ENCODE assay signal across 10 mouse cellular contexts in the genomic region with DNA sequence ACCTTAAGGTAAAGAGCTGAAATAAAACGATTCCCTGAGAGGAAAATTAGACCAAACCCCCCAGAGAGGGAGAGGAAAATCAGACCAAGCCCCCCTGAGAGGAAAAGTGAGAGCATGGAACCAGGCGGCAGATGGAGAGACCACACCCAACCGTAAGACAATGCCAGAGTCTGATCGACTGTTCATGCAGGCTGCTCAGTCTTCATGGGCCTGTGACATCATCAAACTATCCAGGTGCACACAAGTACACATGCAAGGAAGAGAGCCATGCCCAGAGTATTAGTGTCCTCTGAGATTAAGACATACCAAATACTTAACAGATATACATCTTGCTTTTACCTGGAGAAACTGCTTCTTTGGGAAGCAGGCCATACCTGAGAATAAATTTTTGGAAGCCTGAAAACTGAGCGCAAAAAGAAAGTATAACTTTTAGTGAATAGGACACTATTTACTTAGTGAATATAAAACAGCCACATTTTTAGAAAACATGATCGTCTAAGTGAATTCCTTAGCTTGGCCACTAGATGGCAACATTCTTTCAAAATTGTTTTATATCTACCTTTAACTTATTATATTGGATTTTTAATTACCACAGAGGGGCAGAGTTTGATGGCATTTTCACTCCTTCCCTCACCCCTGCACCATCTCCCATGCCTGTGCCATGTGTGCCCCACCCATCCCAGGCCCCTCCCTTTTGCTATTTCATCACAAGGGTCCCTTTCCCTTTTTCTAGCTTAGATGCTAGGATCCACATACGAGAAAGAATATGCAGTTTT. TPM values are rescaled to one million over a fixed set of nuclear protein-coding genes. Genes with fewer than 3 reads are reported as not detected.
A peak's percentile ranks its signal among the peaks of the same experiment; 100 is the strongest.
DNase-seq lines count a peak whose midpoint lies in the region; ATAC-seq and TF ChIP-seq lines count a peak whose summit lies in the region.
"Had no signal": no experiment of that assay in that cellular context is flagged by ENCODE, and none has a peak within 500 bp of the region (broad histone marks: within the 10 kb centered on the region; RNA-seq: fewer than 3 reads in every experiment).

No protein-coding gene starts in this region.

- TF ChIP-seq POLR2A in testis, adult 2 months (IDR thresholded peaks at IDR 0.05; ENCODE audit: control insufficient read depth, low read depth, low read length) = no peak

- H3K27ac ChIP-seq in hindbrain, embryonic 11.5 days (ENCODE audit: low read depth, low read length) = no peak overlapping the region
- H3K27ac ChIP-seq in hindbrain, embryonic 10.5 days = no peak overlapping the region
- no peak overlapping the region for H3K27ac ChIP-seq in testis, adult 2 months (ENCODE audit: control insufficient read depth, insufficient read depth, low read depth, low read length)
- no peak overlapping the region for H3K27ac ChIP-seq in embryonic facial prominence, embryonic 15.5 days (replicated peaks)
- H3K27ac ChIP-seq in stomach, embryonic 16.5 days (ENCODE audit: low read length) = no peak overlapping the region; the same call in 1 of the 2 replicates
- H3K27ac ChIP-seq: stomach, embryonic 15.5 days had no signal

- no peak overlapping the region for H3K9ac ChIP-seq in hindbrain, embryonic 11.5 days (ENCODE audit: low read depth, low read length)
- H3K9ac ChIP-seq in embryonic facial prominence, embryonic 15.5 days = no peak overlapping the region
- no peak overlapping the region for H3K9ac ChIP-seq in stomach, embryonic 16.5 days (ENCODE audit: low read length)
- H3K9ac ChIP-seq: stomach, embryonic 15.5 days had no signal

- H3K9me3 ChIP-seq in hindbrain, embryonic 11.5 days (ENCODE audit: control insufficient read depth, low read length) = no peaks in the 10 kb centered on the region
- H3K9me3 ChIP-seq in hindbrain, embryonic 10.5 days = no peaks in the 10 kb centered on the region
- H3K9me3 ChIP-seq in embryonic facial prominence, embryonic 15.5 days (replicated peaks) = no peaks in the 10 kb centered on the region
- H3K9me3 ChIP-seq in stomach, embryonic 16.5 days (replicated peaks; ENCODE audit: control insufficient read depth, low read length) = no peaks in the 10 kb centered on the region
- H3K9me3 ChIP-seq: megakaryocyte, embryonic 14.5 days; stomach, embryonic 15.5 days had no signal

- 55% methylated on average over 7 of the region's 7 CpGs for WGBS in hindbrain, embryonic 11.5 days
- 56% methylated on average over 7 of the region's 7 CpGs for WGBS in hindbrain, embryonic 10.5 days
- WGBS in embryonic facial prominence, embryonic 15.5 days = 43% methylated on average over 7 of the region's 7 CpGs
- WGBS in stomach, embryonic 16.5 days = 43% methylated on average over 7 of the region's 7 CpGs

- H3K27me3 ChIP-seq in hindbrain, embryonic 11.5 days (ENCODE audit: control insufficient read depth, insufficient read depth, low read length) = no peaks in the 10 kb centered on the region
- no peaks in the 10 kb centered on the region for H3K27me3 ChIP-seq in hindbrain, embryonic 10.5 days (ENCODE audit: insufficient read depth, poor library complexity, severe bottlenecking)
- H3K27me3 ChIP-seq in testis, adult 2 months (ENCODE audit: control insufficient read depth, insufficient read depth, low read length) = no peaks in the 10 kb centered on the region
- no peaks in the 10 kb centered on the region for H3K27me3 ChIP-seq in embryonic facial prominence, embryonic 15.5 days
- no peaks in the 10 kb centered on the region for H3K27me3 ChIP-seq in stomach, embryonic 16.5 days (ENCODE audit: control insufficient read depth, insufficient read depth, low read length)
- H3K27me3 ChIP-seq: stomach, embryonic 15.5 days had no signal

- H3K4me2 ChIP-seq in hindbrain, embryonic 11.5 days (replicated peaks; ENCODE audit: low read depth, low read length) = no peak overlapping the region
- H3K4me2 ChIP-seq in embryonic facial prominence, embryonic 15.5 days (replicated peaks) = no peak overlapping the region
- no peak overlapping the region for H3K4me2 ChIP-seq in stomach, embryonic 16.5 days (ENCODE audit: low read depth, low read length)
- H3K4me2 ChIP-seq: stomach, embryonic 15.5 days had no signal

- no peaks in the 10 kb centered on the region for H3K36me3 ChIP-seq in hindbrain, embryonic 11.5 days (ENCODE audit: control insufficient read depth, insufficient read depth, low read length)
- H3K36me3 ChIP-seq in hindbrain, embryonic 10.5 days = no peaks in the 10 kb centered on the region
- no peaks in the 10 kb centered on the region for H3K36me3 ChIP-seq in testis, adult 2 months (ENCODE audit: control insufficient read depth, insufficient read depth, low read length)
- no peaks in the 10 kb centered on the region for H3K36me3 ChIP-seq in embryonic facial prominence, embryonic 15.5 days
- H3K36me3 ChIP-seq in stomach, embryonic 16.5 days (ENCODE audit: control insufficient read depth, insufficient read depth, low read length) = no peaks in the 10 kb centered on the region
- H3K36me3 ChIP-seq: stomach, embryonic 15.5 days had no signal

- no peak for ATAC-seq in hindbrain, embryonic 11.5 days (ENCODE audit: low FRiP score)
- peak; percentile 55 for ATAC-seq in embryonic facial prominence, embryonic 15.5 days (ENCODE audit: insufficient number of reproducible peaks, low FRiP score, low TSS enrichment, low read depth)
- 0 out of 2 replicates have a peak, but pooled peaks have one; percentile 5 for ATAC-seq in stomach, embryonic 16.5 days (ENCODE audit: insufficient read depth, low FRiP score)

- H3K4me1 ChIP-seq in hindbrain, embryonic 11.5 days (replicated peaks; ENCODE audit: control insufficient read depth, insufficient read depth, low read length) = no peaks in the 10 kb centered on the region
- no peaks in the 10 kb centered on the region for H3K4me1 ChIP-seq in hindbrain, embryonic 10.5 days (replicated peaks)
- no peaks in the 10 kb centered on the region for H3K4me1 ChIP-seq in testis, adult 2 months (ENCODE audit: control insufficient read depth, insufficient read depth, low read length)
- H3K4me1 ChIP-seq in embryonic facial prominence, embryonic 15.5 days = no peaks in the 10 kb centered on the region
- H3K4me1 ChIP-seq in stomach, embryonic 16.5 days (ENCODE audit: control insufficient read depth, insufficient read depth, low read length) = no peaks in the 10 kb centered on the region
- H3K4me1 ChIP-seq: megakaryocyte, embryonic 14.5 days; stomach, embryonic 15.5 days had no signal

- TF ChIP-seq CTCF in testis, adult 2 months (IDR thresholded peaks at IDR 0.05; ENCODE audit: control insufficient read depth, insufficient read depth, insufficient replicate concordance, low read depth, low read length) = peak; percentile 16; the same call in 1 of the 2 replicates

- DNase-seq in hindbrain, embryonic 11.5 days (ENCODE audit: low spot score) = peak; percentile 34
- DNase-seq in hindbrain, embryonic 10.5 days (ENCODE audit: low spot score) = no peak
- no peak for DNase-seq in testis, postnatal 14 days (ENCODE audit: low spot score)
- DNase-seq in spleen, adult 18-20 months = no peak
- DNase-seq in kidney, postnatal 10 days = no peak

- H3K4me3 ChIP-seq in hindbrain, embryonic 11.5 days (ENCODE audit: low read depth, low read length) = no peak overlapping the region
- H3K4me3 ChIP-seq in hindbrain, embryonic 10.5 days = no peak overlapping the region
- no peak overlapping the region for H3K4me3 ChIP-seq in testis, adult 2 months (ENCODE audit: control insufficient read depth, low read depth, low read length)
- no peak overlapping the region for H3K4me3 ChIP-seq in embryonic facial prominence, embryonic 15.5 days (replicated peaks)
- no peak overlapping the region for H3K4me3 ChIP-seq in stomach, embryonic 16.5 days (replicated peaks; ENCODE audit: low read length)
- H3K4me3 ChIP-seq: megakaryocyte, embryonic 14.5 days; stomach, embryonic 15.5 days had no signal

RNA-seq across cellular contexts. Expression of a gene that starts 15.5 kb away (rescaled TPM):
- polyA plus RNA-seq in hindbrain, embryonic 11.5 days (2014; fragmentation: Nextera tagmentation; extraction: Ambion mirVana) = 36.7 and 39.7 TPM in 2 replicates
- polyA plus RNA-seq in hindbrain, embryonic 10.5 days (2016; fragmentation: Nextera tagmentation; extraction: Ambion mirVana) = 29.1 and 31.6 TPM in 2 replicates
- 16.8 and 19.3 TPM in 2 replicates for polyA plus RNA-seq in testis, adult 2 months (2012; rRNA removed)
- 32.2 and 34.9 TPM in 2 replicates for polyA plus RNA-seq in embryonic facial prominence, embryonic 15.5 days (2015; fragmentation: Nextera tagmentation; extraction: Ambion mirVana)
- polyA plus RNA-seq in stomach, embryonic 16.5 days (2015; fragmentation: Nextera tagmentation; extraction: Ambion mirVana) = 20.1 and 21.9 TPM in 2 replicates
